Mouse (Mus musculus): ENCODE measurements around the gene Mapkapk3. TPM values are rescaled to one million over a fixed set of nuclear protein-coding genes. Genes with fewer than 3 reads are reported as not detected.
A peak's percentile ranks its signal among the peaks of the same experiment; 100 is the strongest.

Gene Mapkapk3
- polyA plus RNA-seq (2015; fragmentation: Nextera tagmentation; extraction: Ambion mirVana), result 26.2 and 30.4 TPM in 2 replicates

GRCm38 (mm10) chr9:107289211-107290076 is at the start of gene Mapkapk3:
Gene Mapkapk3, minus strand, starts transcription at chr9:107289877.
- peak; percentile 58 for TF ChIP-seq CTCF (IDR thresholded peaks at IDR 0.05; ENCODE audit: low read depth)
- no peaks in the 10 kb centered on the region for H3K4me1 ChIP-seq (replicated peaks; ENCODE audit: control insufficient read depth, insufficient read depth, low read length)

GRCm38 (mm10) chr9:107338172-107338883 is 48.7 kb upstream of the Mapkapk3 start, which contains the start of gene Hemk1:
Gene Hemk1, minus strand, starts transcription at chr9:107338350.
- H3K9ac ChIP-seq (ENCODE audit: low read depth, low read length), result peak within 1 kb of the TSS; percentile 55
- H3K27me3 ChIP-seq (replicated peaks; ENCODE audit: control insufficient read depth, insufficient read depth, low read length), result no peaks in the 10 kb centered on the region; the same call in 1 of the 2 replicates
- H3K4me2 ChIP-seq (replicated peaks; ENCODE audit: low read depth), result peak within 1 kb of the TSS; percentile 81
- no peaks in the 10 kb centered on the region for H3K9me3 ChIP-seq (ENCODE audit: control insufficient read depth)
- no peak within 1 kb of the TSS for H3K27ac ChIP-seq (ENCODE audit: low read depth, low read length)
- ATAC-seq, result peak; percentile 83
- peaks cover 3% of the 10 kb centered on the region; the same call in 1 of the 2 replicates for H3K4me1 ChIP-seq (replicated peaks; ENCODE audit: control insufficient read depth, insufficient read depth, low read length)
- peak within 1 kb of the TSS; percentile 50 for H3K4me3 ChIP-seq (ENCODE audit: low read depth, low read length)
- WGBS, result 4% methylated on average over 30 of the region's 30 CpGs
- no peak; the same call in 1 of the 2 replicates for TF ChIP-seq CTCF (IDR thresholded peaks at IDR 0.05; ENCODE audit: low read depth)
- 0 out of 2 replicates have a peak, but pooled peaks cover 10% of the 10 kb centered on the region for H3K36me3 ChIP-seq (ENCODE audit: control insufficient read depth, insufficient read depth)

More at GRCm38 (mm10) chr9:107289211-107290076, at the start of gene Mapkapk3:
- Histone ChIP-seq H3K27ac (ENCODE audit: low read depth, low read length) (peak within 1 kb of the TSS; percentile 91), H3K27me3 (replicated peaks; ENCODE audit: control insufficient read depth, insufficient read depth, low read length) (no peaks in the 10 kb centered on the region), H3K9ac (ENCODE audit: low read depth, low read length) (peak within 1 kb of the TSS; percentile 56), H3K4me3 (ENCODE audit: low read depth, low read length) (peak within 1 kb of the TSS; percentile 45), H3K9me3 (ENCODE audit: control insufficient read depth) (no peaks in the 10 kb centered on the region), H3K36me3 (ENCODE audit: control insufficient read depth, insufficient read depth) (no peaks in the 10 kb centered on the region), H3K4me2 (replicated peaks; ENCODE audit: low read depth) (peak within 1 kb of the TSS; percentile 82)
- ATAC-seq, result peak; percentile 88
- WGBS, result 2% methylated on average over 49 of the region's 49 CpGs

GRCm38 (mm10) chr9:107336386-107336785 is 46.7 kb upstream of the Mapkapk3 start:
- no peak for TF ChIP-seq CTCF (IDR thresholded peaks at IDR 0.05; ENCODE audit: low read depth)
- Histone ChIP-seq H3K27ac (ENCODE audit: low read depth, low read length) (no peak overlapping the region), H3K9me3 (ENCODE audit: control insufficient read depth) (no peaks in the 10 kb centered on the region), H3K4me3 (ENCODE audit: low read depth, low read length) (no peak overlapping the region), H3K9ac (ENCODE audit: low read depth, low read length) (no peak overlapping the region), H3K4me1 (replicated peaks; ENCODE audit: control insufficient read depth, insufficient read depth, low read length) (peaks cover 3% of the 10 kb centered on the region; the same call in 1 of the 2 replicates), H3K36me3 (ENCODE audit: control insufficient read depth, insufficient read depth) (peaks cover 18% of the 10 kb centered on the region; the same call in 1 of the 2 replicates), H3K4me2 (replicated peaks; ENCODE audit: low read depth) (no peak overlapping the region), H3K27me3 (replicated peaks; ENCODE audit: control insufficient read depth, insufficient read depth, low read length) (no peaks in the 10 kb centered on the region; the same call in 1 of the 2 replicates)
- no peak for ATAC-seq
- 88% methylated on average over 6 of the region's 6 CpGs for WGBS

GRCm38 (mm10) chr9:107335909-107336308 is 46.2 kb upstream of the Mapkapk3 start:
- Histone ChIP-seq H3K4me1 (replicated peaks; ENCODE audit: control insufficient read depth, insufficient read depth, low read length) (peaks cover 3% of the 10 kb centered on the region; the same call in 1 of the 2 replicates), H3K9ac (ENCODE audit: low read depth, low read length) (no peak overlapping the region), H3K4me2 (replicated peaks; ENCODE audit: low read depth) (no peak overlapping the region), H3K36me3 (ENCODE audit: control insufficient read depth, insufficient read depth) (peaks cover 18% of the 10 kb centered on the region; the same call in 1 of the 2 replicates), H3K27me3 (replicated peaks; ENCODE audit: control insufficient read depth, insufficient read depth, low read length) (no peaks in the 10 kb centered on the region; the same call in 1 of the 2 replicates), H3K9me3 (ENCODE audit: control insufficient read depth) (no peaks in the 10 kb centered on the region), H3K27ac (ENCODE audit: low read depth, low read length) (no peak overlapping the region), H3K4me3 (ENCODE audit: low read depth, low read length) (no peak overlapping the region)
- ATAC-seq, result no peak
- TF ChIP-seq CTCF (IDR thresholded peaks at IDR 0.05; ENCODE audit: low read depth), result peak; percentile 97
- 8% methylated on average over 5 of the region's 5 CpGs for WGBS

GRCm38 (mm10) chr9:107335046-107335445 is 45.4 kb upstream of the Mapkapk3 start:
- Histone ChIP-seq H3K27me3 (replicated peaks; ENCODE audit: control insufficient read depth, insufficient read depth, low read length) (no peaks in the 10 kb centered on the region), H3K36me3 (ENCODE audit: control insufficient read depth, insufficient read depth) (peaks cover 18% of the 10 kb centered on the region; the same call in 1 of the 2 replicates), H3K4me3 (ENCODE audit: low read depth, low read length) (no peak overlapping the region), H3K4me1 (replicated peaks; ENCODE audit: control insufficient read depth, insufficient read depth, low read length) (peaks cover 1% of the 10 kb centered on the region; the same call in 1 of the 2 replicates), H3K4me2 (replicated peaks; ENCODE audit: low read depth) (no peak overlapping the region), H3K9me3 (ENCODE audit: control insufficient read depth) (no peaks in the 10 kb centered on the region), H3K27ac (ENCODE audit: low read depth, low read length) (no peak overlapping the region), H3K9ac (ENCODE audit: low read depth, low read length) (no peak overlapping the region)
- TF ChIP-seq CTCF (IDR thresholded peaks at IDR 0.05; ENCODE audit: low read depth), result peak; percentile 42
- no peak for ATAC-seq
- 85% methylated on average over 5 of the region's 5 CpGs for WGBS
